Mouse (Mus musculus): ENCODE results near the gene Gnb3. TPM values are rescaled to one million over a fixed set of nuclear protein-coding genes. Genes with fewer than 3 reads are reported as not detected.
"Not testable (repeated sequence)": the region's sequence is repeated elsewhere in the genome, so short reads cannot be mapped to it uniquely, and the experiment has no call there.

The Gnb3 gene
- polyA plus RNA-seq, 1 experiment from 2014 or later = 0.31 TPM

DNA sequence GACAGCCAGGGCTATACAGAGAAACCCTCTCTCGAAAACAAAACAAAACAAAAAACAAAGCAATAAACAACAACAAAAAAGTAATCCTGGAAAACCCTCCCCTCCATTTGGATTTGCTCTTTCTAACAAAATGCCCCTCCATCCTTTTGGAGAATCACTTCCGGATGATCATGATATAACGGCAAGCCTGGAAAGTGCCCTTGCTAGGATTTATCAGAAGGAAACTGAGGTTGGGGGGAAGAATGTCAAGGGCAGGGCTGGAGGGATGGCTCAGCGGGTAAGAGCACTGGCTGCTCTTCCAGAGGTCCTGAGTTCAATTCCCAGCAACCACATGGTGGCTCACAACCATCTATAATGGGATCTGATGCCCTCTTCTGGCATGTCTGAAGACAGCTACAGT lies 36.4 kb downstream of the Gnb3 start:
- H3K9me3 ChIP-seq (replicated peaks; ENCODE audit: control insufficient read depth, low read length); H3K27ac ChIP-seq (ENCODE audit: low read length); ATAC-seq (ENCODE audit: low read depth); H3K4me3 ChIP-seq (ENCODE audit: low read depth, low read length); H3K27me3 ChIP-seq (ENCODE audit: control insufficient read depth, insufficient read depth, low read depth, low read length); H3K9ac ChIP-seq (ENCODE audit: low read depth, low read length); H3K4me2 ChIP-seq (ENCODE audit: low read depth, low read length); H3K36me3 ChIP-seq (ENCODE audit: control insufficient read depth, insufficient read depth): not testable (repeated sequence)
- peaks cover 36% of the 10 kb centered on the region for H3K4me1 ChIP-seq (ENCODE audit: control insufficient read depth, low read depth, low read length)
- 88% methylated on average over 4 of the region's 4 CpGs for WGBS (ENCODE audit: insufficient replicate concordance)

DNA sequence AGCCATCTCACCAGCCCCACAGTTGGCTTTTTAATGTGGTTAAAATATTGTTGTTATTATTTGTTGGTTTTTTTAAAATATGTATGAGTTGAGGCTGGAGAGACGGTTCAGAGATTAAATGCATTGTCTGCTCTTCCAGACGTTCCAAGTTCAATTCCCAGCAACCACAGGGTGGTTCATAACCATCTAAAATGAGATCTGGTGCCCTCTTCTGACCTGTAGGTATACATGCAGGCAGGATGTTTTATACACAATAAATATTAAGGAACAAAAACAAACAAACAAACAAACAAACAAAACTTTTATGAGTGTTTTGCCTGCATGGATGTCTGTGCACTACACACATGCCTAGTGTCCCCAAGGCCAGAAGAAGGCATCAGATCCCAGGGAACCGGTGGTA lies 37.0 kb downstream of the Gnb3 start:
- Histone ChIP-seq H3K27ac (ENCODE audit: low read length) (no peak overlapping the region), H3K4me1 (ENCODE audit: control insufficient read depth, low read depth, low read length) (peaks cover 31% of the 10 kb centered on the region), H3K27me3 (ENCODE audit: control insufficient read depth, insufficient read depth, low read depth, low read length) (no peaks in the 10 kb centered on the region), H3K9ac (ENCODE audit: low read depth, low read length) (no peak overlapping the region), H3K36me3 (ENCODE audit: control insufficient read depth, insufficient read depth) (no peaks in the 10 kb centered on the region), H3K4me3 (ENCODE audit: low read depth, low read length) (no peak overlapping the region), H3K9me3 (replicated peaks; ENCODE audit: control insufficient read depth, low read length) (no peaks in the 10 kb centered on the region), H3K4me2 (ENCODE audit: low read depth, low read length) (no peak overlapping the region)
- 63% methylated on average over 3 of the region's 3 CpGs for WGBS (ENCODE audit: insufficient replicate concordance)
- no peak for ATAC-seq (ENCODE audit: low read depth)

DNA sequence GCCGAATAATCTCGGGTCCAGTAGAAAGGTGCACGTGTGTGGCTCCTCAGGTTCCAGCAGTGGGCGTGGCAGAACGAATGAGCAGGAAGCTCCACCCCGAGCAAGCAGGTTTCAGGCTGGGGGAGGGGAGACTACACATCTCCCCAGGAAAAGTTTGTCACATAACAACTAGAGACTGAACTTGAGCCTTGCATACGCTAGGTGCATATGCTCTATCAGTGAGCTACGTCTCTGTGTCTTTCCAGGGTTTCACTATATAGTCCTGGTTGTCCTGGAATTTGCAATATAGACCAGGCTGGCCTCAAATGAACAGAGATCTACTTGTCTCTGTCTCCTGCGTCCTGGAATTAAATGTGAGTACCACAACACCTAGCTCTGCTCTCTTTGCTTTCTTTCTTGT lies 37.7 kb downstream of the Gnb3 start:
- peak overlapping the region; percentile 73 for H3K27ac ChIP-seq (ENCODE audit: low read length)
- not testable (repeated sequence) for H3K27me3 ChIP-seq (ENCODE audit: control insufficient read depth, insufficient read depth, low read depth, low read length); ATAC-seq (ENCODE audit: low read depth); H3K36me3 ChIP-seq (ENCODE audit: control insufficient read depth, insufficient read depth); H3K9me3 ChIP-seq (replicated peaks; ENCODE audit: control insufficient read depth, low read length)
- 14% methylated on average over 5 of the region's 9 CpGs for WGBS (ENCODE audit: insufficient replicate concordance)
- peak overlapping the region; percentile 59 for H3K4me2 ChIP-seq (ENCODE audit: low read depth, low read length)
- H3K9ac ChIP-seq (ENCODE audit: low read depth, low read length) = 0 out of 2 replicates have a peak overlapping the region, but pooled peaks have one; percentile 20
- H3K4me1 ChIP-seq (ENCODE audit: control insufficient read depth, low read depth, low read length) = peaks cover 26% of the 10 kb centered on the region
- H3K4me3 ChIP-seq (ENCODE audit: low read depth, low read length) = peak overlapping the region; percentile 43

DNA sequence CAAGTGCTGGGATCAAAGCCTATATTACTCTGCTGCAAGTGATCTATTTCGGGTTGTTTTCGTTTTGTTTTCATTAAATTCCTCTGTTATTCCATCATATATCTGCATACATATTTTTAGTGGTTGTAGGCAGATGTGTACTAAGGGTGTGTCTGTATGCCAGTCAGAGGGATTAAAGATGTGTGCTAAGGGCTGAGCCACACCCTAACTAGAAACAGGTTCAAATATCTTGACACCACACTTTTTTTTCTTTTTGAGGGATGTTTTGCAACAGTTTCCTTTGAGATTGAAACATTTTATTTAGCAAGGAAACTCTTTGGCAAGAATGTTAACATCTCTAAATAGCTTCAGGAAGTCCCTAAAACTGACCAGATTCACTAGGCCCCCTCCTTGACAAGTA lies 43.9 kb downstream of the Gnb3 start:
- ATAC-seq (ENCODE audit: low read depth) = no peak
- Histone ChIP-seq H3K27me3 (ENCODE audit: control insufficient read depth, insufficient read depth, low read depth, low read length) (no peaks in the 10 kb centered on the region), H3K4me2 (ENCODE audit: low read depth, low read length) (no peak overlapping the region), H3K9me3 (replicated peaks; ENCODE audit: control insufficient read depth, low read length) (no peaks in the 10 kb centered on the region), H3K9ac (ENCODE audit: low read depth, low read length) (no peak overlapping the region), H3K4me3 (ENCODE audit: low read depth, low read length) (no peak overlapping the region), H3K27ac (ENCODE audit: low read length) (no peak overlapping the region), H3K4me1 (ENCODE audit: control insufficient read depth, low read depth, low read length) (peaks cover 2% of the 10 kb centered on the region), H3K36me3 (ENCODE audit: control insufficient read depth, insufficient read depth) (no peaks in the 10 kb centered on the region)
- WGBS (ENCODE audit: insufficient replicate concordance) = 75% methylated on average over 2 of the region's 2 CpGs

DNA sequence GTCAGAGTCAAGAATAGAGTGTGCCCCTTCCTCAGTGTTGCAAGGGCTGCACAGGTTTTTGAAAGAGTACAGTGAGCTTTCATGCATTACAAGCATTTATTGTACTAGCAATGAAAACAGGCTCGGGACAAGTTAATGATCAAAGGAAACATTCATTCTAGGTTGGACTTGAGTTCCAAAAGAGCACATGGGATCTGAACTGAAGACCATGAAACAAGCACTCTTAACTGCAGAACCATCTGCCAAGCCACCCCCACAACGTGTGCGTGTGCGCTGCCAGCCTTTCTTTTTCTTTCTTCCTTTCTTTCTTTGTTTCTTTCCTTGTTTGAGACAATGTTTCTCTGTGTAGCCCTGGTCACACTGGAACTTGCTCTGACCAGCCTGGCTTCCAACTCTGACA lies 44.3 kb downstream of the Gnb3 start:
- Histone ChIP-seq H3K9ac (ENCODE audit: low read depth, low read length) (no peak overlapping the region), H3K36me3 (ENCODE audit: control insufficient read depth, insufficient read depth) (no peaks in the 10 kb centered on the region), H3K4me2 (ENCODE audit: low read depth, low read length) (no peak overlapping the region), H3K27ac (ENCODE audit: low read length) (no peak overlapping the region), H3K27me3 (ENCODE audit: control insufficient read depth, insufficient read depth, low read depth, low read length) (no peaks in the 10 kb centered on the region), H3K4me3 (ENCODE audit: low read depth, low read length) (no peak overlapping the region), H3K9me3 (replicated peaks; ENCODE audit: control insufficient read depth, low read length) (no peaks in the 10 kb centered on the region), H3K4me1 (ENCODE audit: control insufficient read depth, low read depth, low read length) (peaks cover 2% of the 10 kb centered on the region)
- 72% methylated on average over 4 of the region's 4 CpGs for WGBS (ENCODE audit: insufficient replicate concordance)
- ATAC-seq (ENCODE audit: low read depth) = no peak

DNA sequence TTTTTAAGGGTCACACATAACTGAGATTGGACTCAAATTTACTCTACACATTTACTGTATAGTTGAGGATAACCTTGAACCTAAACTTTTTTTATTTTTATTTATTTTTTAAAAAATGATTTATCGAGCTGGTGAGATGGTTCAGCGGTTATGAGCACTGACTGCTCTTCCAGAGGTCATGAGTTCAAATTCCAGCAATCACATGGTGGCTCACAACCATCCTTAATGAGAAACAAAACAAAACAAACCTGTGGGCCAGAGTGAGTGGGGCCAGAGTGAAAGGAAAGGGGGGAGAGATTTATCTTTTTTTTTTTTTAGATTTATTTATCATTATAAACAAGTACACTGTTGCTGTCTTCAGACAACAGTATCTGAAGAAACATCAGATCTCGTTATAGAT lies 48.2 kb downstream of the Gnb3 start:
- whole genome bisulfite sequencing (ENCODE audit: insufficient replicate concordance) = 58% methylated on average over 3 of the region's 3 CpGs
- H3K9ac ChIP-seq (ENCODE audit: low read depth, low read length) = no peak overlapping the region
- no peaks in the 10 kb centered on the region for H3K36me3 ChIP-seq (ENCODE audit: control insufficient read depth, insufficient read depth)
- H3K4me3 ChIP-seq (ENCODE audit: low read depth, low read length) = no peak overlapping the region
- no peak overlapping the region for H3K27ac ChIP-seq (ENCODE audit: low read length)
- H3K9me3 ChIP-seq (replicated peaks; ENCODE audit: control insufficient read depth, low read length) = no peaks in the 10 kb centered on the region
- H3K4me1 ChIP-seq (ENCODE audit: control insufficient read depth, low read depth, low read length) = peaks cover 5% of the 10 kb centered on the region
- no peaks in the 10 kb centered on the region for H3K27me3 ChIP-seq (ENCODE audit: control insufficient read depth, insufficient read depth, low read depth, low read length)
- no peak overlapping the region for H3K4me2 ChIP-seq (ENCODE audit: low read depth, low read length)
- no peak for ATAC-seq (ENCODE audit: low read depth)

DNA sequence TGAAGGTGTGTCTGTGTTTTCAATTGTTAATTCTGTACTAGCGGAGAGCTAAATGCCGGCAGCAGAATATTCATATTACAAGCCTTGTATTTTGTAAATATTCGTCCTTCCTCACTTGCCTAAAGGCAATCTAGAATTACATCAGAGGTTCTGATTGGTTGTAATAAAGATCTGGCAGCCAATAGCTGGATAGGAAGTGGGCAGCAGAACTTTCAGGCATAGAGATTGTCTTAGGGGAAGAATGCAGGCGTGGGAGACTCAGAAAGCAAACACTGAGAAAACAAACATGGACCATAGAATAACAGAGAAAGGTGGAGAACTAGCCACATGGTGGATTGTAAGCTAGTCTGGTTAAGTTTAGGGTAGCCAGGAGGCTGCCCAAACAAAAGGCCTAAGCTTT lies 50.0 kb downstream of the Gnb3 start:
- WGBS (ENCODE audit: insufficient replicate concordance) = 56% methylated on average over 4 of the region's 4 CpGs
- Histone ChIP-seq H3K9me3 (replicated peaks; ENCODE audit: control insufficient read depth, low read length) (no peaks in the 10 kb centered on the region), H3K36me3 (ENCODE audit: control insufficient read depth, insufficient read depth) (no peaks in the 10 kb centered on the region), H3K4me2 (ENCODE audit: low read depth, low read length) (no peak overlapping the region), H3K4me3 (ENCODE audit: low read depth, low read length) (no peak overlapping the region), H3K4me1 (ENCODE audit: control insufficient read depth, low read depth, low read length) (peaks cover 4% of the 10 kb centered on the region; the same call in 1 of the 2 replicates), H3K27me3 (ENCODE audit: control insufficient read depth, insufficient read depth, low read depth, low read length) (no peaks in the 10 kb centered on the region), H3K9ac (ENCODE audit: low read depth, low read length) (no peak overlapping the region), H3K27ac (ENCODE audit: low read length) (no peak overlapping the region)
- ATAC-seq (ENCODE audit: low read depth) = no peak

DNA sequence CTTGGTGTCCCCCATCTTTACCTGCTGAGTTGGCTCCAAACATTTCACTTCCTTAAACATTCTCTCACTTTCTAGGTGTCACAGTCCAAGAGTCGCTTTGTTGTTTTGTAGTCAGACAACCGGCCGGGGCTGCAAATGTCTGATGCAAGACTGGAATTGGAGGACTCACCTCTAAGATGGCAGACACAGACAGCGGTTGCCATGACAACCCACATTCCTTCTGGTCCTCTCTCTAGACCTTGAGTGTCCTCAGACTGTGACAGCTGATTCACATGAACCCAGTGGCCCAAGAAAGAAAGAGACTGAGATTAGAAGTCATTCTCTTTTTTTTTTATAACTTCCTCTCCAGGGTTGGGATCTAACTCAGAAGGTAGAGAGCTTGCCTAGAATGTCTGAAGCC lies 50.6 kb downstream of the Gnb3 start:
- 75% methylated on average over 4 of the region's 4 CpGs for WGBS (ENCODE audit: insufficient replicate concordance)
- H3K9me3 ChIP-seq (replicated peaks; ENCODE audit: control insufficient read depth, low read length) = no peaks in the 10 kb centered on the region
- no peaks in the 10 kb centered on the region for H3K36me3 ChIP-seq (ENCODE audit: control insufficient read depth, insufficient read depth)

DNA sequence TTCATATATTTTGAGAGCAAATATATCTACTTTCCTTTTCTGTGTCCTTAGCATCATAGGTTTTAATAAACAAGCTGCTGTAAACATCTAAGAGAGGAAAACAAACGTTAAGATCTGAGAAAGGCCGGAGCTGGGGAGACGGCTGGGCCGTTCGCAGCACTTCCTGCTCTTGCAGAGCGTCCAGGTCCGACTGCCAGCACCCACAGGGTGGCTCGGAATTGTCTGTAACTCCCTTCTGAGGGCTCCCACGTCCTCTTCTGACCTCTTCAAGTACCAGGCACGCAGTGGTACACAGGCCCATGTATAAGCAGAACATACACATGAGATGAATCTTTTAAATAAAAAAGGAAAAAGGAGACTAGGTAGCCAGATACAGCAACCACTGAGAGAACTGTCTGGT lies 52.4 kb downstream of the Gnb3 start:
- Histone ChIP-seq H3K36me3 (ENCODE audit: control insufficient read depth, insufficient read depth) (no peaks in the 10 kb centered on the region), H3K4me3 (ENCODE audit: low read depth, low read length) (no peak overlapping the region), H3K4me1 (ENCODE audit: control insufficient read depth, low read depth, low read length) (peaks cover 4% of the 10 kb centered on the region; the same call in 1 of the 2 replicates), H3K9ac (ENCODE audit: low read depth, low read length) (no peak overlapping the region), H3K27ac (ENCODE audit: low read length) (no peak overlapping the region), H3K9me3 (replicated peaks; ENCODE audit: control insufficient read depth, low read length) (no peaks in the 10 kb centered on the region), H3K4me2 (ENCODE audit: low read depth, low read length) (no peak overlapping the region), H3K27me3 (ENCODE audit: control insufficient read depth, insufficient read depth, low read depth, low read length) (no peaks in the 10 kb centered on the region)
- WGBS (ENCODE audit: insufficient replicate concordance) = 63% methylated on average over 10 of the region's 10 CpGs
- no peak for ATAC-seq (ENCODE audit: low read depth)

More for the DNA sequence above, 50.6 kb downstream of the Gnb3 start:
- H3K9ac ChIP-seq (ENCODE audit: low read depth, low read length) = no peak overlapping the region
- no peaks in the 10 kb centered on the region for H3K27me3 ChIP-seq (ENCODE audit: control insufficient read depth, insufficient read depth, low read depth, low read length)
- no peak overlapping the region for H3K27ac ChIP-seq (ENCODE audit: low read length)
- H3K4me1 ChIP-seq (ENCODE audit: control insufficient read depth, low read depth, low read length) = peaks cover 4% of the 10 kb centered on the region; the same call in 1 of the 2 replicates
- no peak for ATAC-seq (ENCODE audit: low read depth)
- H3K4me3 ChIP-seq (ENCODE audit: low read depth, low read length) = no peak overlapping the region
- H3K4me2 ChIP-seq (ENCODE audit: low read depth, low read length) = no peak overlapping the region

All from liver, embryonic 16.5 days (tissue).